Mouse (Mus musculus): ENCODE results near the gene Naglu. TPM values are rescaled to one million over a fixed set of nuclear protein-coding genes. Genes with fewer than 3 reads are reported as not detected.

The Naglu gene
- total RNA-seq, 2 experiments from 2014 or later, result 9.2 to 11.6 TPM

GRCm38 (mm10) chr11:101056885-101057284, 12.9 kb upstream of the Naglu start:
- DNase-seq, result peak; percentile 43

DNA sequence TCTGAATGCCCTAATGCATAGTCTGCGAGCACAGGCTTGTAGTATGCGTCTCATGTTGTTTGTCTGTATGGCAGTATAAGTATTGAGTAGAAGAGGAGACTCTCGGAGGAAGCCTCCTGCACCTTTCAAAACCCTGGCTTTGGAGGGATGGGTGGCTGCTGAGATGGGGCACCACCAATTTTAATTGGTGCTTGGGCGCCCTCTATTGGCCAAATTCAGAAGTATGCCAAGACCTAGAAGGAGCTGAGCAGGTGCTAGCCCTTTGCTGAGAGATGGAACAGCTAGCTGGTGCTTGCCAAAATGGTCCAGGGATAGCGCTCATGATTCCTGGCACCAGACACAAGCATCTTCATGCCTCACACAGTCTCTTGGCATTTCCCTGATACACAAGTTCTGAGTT, 12.0 kb upstream of the Naglu start:
- DNase-seq, result peak; percentile 90

- DNase-seq, result no peak
Observed at GRCm38 (mm10) chr11:101058726-101059125, 11.1 kb upstream of the Naglu start.

DNA sequence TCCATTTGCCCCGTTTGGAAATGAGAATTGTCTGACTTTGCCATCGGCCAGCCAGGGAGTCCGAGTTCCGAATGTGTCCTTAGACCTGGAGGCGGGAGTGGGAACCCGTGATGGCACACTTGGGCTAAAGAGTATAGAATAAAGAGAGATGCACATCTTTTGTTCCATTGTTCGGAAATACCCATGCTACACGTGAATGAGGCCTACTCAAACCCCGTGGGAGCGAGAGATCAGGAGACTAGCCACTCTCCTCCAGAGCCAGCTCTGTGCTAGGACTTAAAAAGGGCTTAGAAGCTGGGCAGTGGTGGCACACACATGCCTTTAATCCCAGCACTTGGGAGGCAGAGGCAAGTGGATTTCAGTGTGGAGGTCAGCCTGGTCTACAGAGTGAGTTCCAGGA, 10.3 kb upstream of the Naglu start:
- no peak for DNase-seq

GRCm38 (mm10) chr11:101060126-101060525, 9.7 kb upstream of the Naglu start:
- peak; percentile 72 for DNase-seq

DNA sequence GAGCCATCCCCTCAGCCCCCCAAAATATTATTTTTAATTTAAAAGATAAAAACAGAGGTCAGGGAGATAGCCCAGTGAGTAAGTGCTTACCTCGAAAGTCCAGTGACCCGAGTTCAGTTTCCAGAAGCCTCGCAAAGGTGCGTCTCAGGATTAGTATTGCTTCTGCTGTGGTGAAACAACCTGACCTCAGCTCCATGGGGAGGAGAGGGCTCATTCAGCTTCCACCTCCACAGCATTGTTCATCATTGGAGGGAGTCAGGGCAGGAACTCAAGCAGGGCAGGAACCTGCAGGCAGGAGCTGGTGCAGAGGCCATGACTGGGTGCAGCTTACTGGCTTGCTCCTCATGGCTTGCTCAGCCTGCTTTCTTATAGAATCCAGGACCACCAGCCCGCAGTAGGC, 8.8 kb upstream of the Naglu start:
- no peak for DNase-seq

GRCm38 (mm10) chr11:101062165-101062884, 7.5 kb upstream of the Naglu start:
- no peak for DNase-seq

GRCm38 (mm10) chr11:101062971-101063675, 6.7 kb upstream of the Naglu start:
- no peak for DNase-seq

- DNase-seq, result peak; percentile 59
Observed at GRCm38 (mm10) chr11:101063676-101064327, 6.0 kb upstream of the Naglu start.

DNA sequence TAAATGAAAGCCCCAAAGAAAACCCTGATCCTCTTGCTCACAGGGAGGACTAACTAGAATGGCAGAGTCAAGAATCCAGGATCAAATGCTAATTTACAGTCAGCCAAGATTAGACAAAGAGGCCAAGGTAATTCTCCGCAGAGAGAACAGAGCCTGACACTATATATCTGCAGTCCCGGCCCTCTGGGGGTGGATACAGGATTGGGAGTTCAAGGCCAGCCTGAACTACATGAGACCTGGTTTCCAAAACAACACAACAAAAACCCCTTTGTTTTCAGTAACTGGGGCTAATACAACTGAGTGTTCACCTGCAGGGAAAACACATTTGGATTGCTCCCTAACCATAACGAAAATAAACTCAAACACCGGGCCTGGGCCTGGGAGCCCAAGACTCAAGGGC, 5.3 kb upstream of the Naglu start:
- no peak for DNase-seq

- no peak for DNase-seq
Observed at GRCm38 (mm10) chr11:101065002-101065401, 4.8 kb upstream of the Naglu start.

GRCm38 (mm10) chr11:101066549-101067412, 3.0 kb upstream of the Naglu start:
- peak; percentile 87 for DNase-seq

- no peak for DNase-seq
Observed at GRCm38 (mm10) chr11:101070189-101070527, 346 bp downstream of the Naglu start.

- no peak for DNase-seq
Observed at GRCm38 (mm10) chr11:101070987-101071386, 1.2 kb downstream of the Naglu start.

- no peak for DNase-seq
Observed at GRCm38 (mm10) chr11:101071810-101072428, 2.1 kb downstream of the Naglu start.

DNA sequence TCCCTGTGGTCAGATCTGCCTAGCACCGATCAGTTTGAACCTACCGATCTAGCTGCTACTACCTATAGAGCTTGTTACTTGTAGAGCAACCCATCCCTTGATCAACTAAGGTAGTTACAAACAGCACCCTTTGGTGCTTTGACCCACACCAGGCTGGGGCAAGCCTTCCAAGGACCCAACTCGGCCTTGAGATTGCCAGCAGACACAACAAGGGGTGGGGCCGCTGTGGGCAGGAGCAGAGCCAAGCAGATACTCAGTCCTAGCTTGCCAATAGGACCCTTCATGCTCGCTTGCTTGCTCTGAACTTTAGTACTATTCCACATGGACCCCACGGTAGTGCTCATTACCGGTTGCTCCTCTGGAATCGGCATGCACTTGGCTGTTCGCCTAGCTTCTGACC, 8.3 kb downstream of the Naglu start, which contains the start of gene Hsd17b1:
Gene Hsd17b1 (plus strand): TSS at position 291 of the 400 bp plus-strand sequence.
- no peak for DNase-seq

DNA sequence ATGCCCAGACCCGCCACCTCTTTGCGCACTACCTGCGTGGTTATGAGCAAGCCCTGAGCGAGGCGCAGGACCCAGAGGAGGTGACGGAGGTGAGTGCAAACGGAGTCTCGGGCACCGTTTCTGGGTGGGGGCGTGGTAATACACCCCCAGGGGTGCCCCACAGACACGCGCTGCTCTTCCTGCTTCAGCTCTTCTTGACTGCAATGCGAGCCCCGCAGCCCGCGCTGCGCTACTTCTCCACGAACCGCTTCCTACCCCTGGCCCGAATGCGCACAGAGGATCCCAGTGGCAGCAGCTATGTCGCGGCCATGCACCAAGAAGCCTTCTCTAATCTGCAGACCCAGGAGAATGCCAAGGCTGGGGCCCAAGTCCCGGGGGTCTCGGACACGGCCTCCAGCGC, 9.9 kb downstream of the Naglu start:
- no peak for DNase-seq

- no peak for DNase-seq
Observed at GRCm38 (mm10) chr11:101080421-101080820, 10.6 kb downstream of the Naglu start.

GRCm38 (mm10) chr11:101081659-101082058, 11.8 kb downstream of the Naglu start:
- no peak for DNase-seq

- peak; percentile 74 for DNase-seq
Observed at GRCm38 (mm10) chr11:101082208-101083082, 12.6 kb downstream of the Naglu start, which contains the start of gene Coasy. Coasy (plus strand) TSS chr11:101082565.

Data from gastrocnemius, postnatal 10 days (tissue).